Mouse (Mus musculus) right cerebral cortex, adult 2 months (tissue): ENCODE measurements around the gene Ttc38.
"Not testable (repeated sequence)": the region's sequence is repeated elsewhere in the genome, so short reads cannot be mapped to it uniquely, and the experiment has no call there.

Source experiments
- DNase-seq, 2 experiments: peaks; one replicate each; pipeline ENCODE4 v3.0.0; 2021 to 2022; ENCODE audit warnings: low spot score in 2 of 2

Ttc38 gene

GRCm38 (mm10) chr15:85822011-85822359 lies 10.1 kb upstream of the Ttc38 start:
- no peak for DNase-seq

DNA sequence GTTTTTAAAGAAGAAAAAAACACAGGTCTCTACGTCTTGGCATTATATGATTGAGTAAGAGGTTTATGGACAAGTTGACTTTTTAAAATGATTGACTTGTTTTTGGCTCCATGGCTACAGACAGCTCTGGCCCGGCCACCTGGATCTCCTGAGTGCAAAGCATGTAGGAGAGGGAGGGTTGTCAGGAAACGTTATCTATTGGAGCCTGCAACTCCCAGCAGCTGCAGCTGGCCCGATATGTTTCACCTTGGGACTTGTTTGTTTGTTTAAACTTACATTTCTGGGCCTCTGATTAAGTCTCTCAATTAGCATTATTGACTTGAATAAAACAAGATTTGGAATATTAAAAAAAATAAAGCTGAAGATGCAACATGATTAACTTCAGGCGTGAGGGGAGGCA lies 5.4 kb upstream of the Ttc38 start:
- DNase-seq: no peak

- DNase-seq: no peak
Measured at GRCm38 (mm10) chr15:85828071-85828470, 4.0 kb upstream of the Ttc38 start.

- no peak for DNase-seq
Measured at GRCm38 (mm10) chr15:85829470-85829869, 2.6 kb upstream of the Ttc38 start.

DNA sequence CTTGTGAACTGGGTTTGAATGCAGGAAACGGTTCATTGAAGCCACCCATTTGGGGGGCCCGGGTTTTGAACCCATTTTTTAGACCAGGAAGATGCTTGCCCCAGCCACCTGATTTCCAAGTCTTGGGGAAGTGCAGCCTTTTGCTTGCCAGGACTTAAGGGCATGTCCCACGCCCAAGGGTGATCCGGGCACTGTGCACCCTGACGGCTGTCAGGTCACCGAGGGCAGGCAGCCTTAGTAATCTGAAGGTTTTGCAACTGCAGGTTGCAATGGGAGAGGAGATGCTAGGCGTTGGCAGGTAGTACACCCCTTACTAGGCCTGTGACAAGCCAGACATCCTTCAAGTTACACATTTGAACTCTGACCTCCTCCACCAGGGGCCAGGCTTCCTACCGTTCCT lies 493 bp downstream of the Ttc38 start:
- DNase-seq: no peak

- no peak for DNase-seq
Measured at GRCm38 (mm10) chr15:85835335-85835734, 3.2 kb downstream of the Ttc38 start.

DNA sequence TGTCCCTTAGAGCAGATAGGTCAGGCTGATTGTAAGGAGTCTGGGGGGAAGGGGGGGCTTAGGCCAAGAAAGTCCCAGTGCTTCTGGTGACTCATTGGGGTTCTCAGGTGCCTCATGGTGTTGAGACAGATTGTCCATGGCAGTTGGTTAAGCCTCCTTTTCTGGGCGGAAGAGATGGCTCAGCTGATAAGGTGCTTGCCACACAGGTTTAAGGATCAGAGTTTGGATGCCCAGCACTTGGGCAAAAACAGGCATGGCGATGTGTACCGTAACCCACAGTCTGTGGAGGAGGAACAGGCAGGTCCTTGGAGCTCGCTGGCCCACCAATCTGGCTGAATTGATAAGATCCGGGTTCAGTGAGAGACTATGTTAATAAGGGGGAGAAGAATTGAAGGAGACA lies 4.8 kb downstream of the Ttc38 start:
- no peak for DNase-seq

- no peak for DNase-seq
Measured at GRCm38 (mm10) chr15:85840983-85841382, 8.9 kb downstream of the Ttc38 start.

DNA sequence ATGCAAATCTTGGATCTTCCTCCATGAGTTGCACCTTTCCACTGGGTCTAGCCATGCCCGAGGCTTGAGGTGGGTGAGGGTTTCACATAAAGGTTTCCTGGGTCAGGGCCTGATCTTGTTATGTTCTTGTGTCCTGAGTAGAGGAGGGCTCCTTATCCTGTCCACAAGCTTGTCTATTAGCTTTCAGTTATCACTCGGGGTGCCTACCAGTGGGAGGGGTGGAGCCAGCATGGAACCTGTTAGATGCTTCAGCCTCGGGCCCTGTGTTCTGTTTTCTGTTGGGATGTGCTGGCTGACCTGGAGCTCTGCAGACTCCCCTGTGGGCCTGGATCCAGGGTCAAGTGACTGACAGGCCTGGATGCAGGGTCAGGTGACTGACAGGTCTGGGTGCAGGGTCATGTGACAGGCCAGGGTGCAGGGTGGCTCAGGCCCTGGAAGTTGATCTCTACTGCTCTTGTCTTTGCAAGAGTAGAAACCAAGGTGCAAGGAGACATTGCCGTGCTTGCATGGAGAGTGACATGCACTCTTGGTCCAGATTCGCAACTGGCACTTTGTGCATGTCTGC lies 9.8 kb downstream of the Ttc38 start:
- DNase-seq: no peak

GRCm38 (mm10) chr15:85845071-85845470 lies 13.0 kb downstream of the Ttc38 start:
- DNase-seq: no peak

DNA sequence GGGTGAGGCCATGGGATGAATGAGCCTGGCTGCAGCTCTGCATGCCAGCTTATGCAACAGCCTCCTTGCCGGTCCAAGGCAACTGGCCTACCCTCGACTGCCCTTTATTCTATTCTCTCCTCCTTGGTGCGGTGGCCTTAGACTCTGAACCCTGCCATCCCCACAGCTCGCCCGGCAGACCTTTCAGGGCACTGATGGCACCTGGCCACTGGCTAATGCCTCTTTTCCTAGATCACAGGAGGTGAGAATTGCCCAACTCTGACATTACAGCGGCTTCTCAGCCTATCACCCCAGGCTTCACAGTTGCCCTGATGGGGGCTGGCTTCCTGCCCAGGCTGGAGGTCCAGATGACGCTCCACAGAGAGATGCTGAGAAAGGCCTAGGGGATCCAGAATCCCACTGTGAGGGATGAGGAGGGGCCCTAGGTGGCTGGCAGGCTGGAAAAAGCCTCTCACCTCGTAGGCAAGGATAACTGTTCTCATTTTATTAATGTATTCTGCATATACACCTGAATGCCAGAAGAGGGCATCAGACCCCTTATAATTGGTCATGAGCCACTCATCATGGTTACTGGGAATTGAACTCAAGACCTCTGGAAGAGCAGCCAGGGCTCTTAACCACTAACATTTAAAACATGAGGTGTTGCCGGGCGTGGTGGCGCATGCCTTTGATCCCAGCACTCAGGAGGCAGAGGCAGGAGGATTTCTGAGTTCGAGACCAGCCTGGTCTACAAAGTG lies 19.7 kb downstream of the Ttc38 start:
- DNase-seq: no peak

GRCm38 (mm10) chr15:85858980-85859489 lies 26.9 kb downstream of the Ttc38 start:
- no peak for DNase-seq

DNA sequence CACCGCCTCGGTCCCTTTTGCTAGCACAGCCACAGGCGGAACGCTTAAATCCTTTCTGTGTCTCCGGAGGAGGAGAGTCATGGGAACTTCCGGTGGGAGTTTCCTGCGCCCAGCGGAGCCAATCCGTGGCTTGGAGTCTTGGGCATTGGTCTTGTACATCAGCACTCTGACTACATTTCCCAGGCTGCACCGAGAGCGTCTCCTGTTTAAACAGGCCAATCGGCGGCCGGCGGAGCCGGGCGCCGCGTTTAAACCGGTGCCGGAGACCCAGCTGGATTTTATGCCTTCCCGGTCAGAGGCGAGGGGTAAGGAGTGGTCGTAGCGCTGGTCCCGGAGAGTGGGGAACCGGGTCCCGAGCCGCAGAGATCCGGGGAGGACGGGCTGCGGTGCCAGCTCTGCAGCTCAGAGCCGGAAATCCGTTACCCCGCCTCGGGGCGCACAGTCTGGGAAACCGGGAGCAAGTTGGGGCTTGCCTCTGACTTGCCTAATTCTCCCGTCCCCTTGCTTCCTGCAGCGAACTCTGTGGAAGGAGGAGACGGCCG lies 27.5 kb downstream of the Ttc38 start, which contains the start of gene Gtse1:
Gtse1 (plus strand) TSS at position 256 of the 542 bp plus-strand sequence.
- peak; percentile 96 to 97 for DNase-seq

GRCm38 (mm10) chr15:85865913-85866312 lies 33.8 kb downstream of the Ttc38 start:
- not testable (repeated sequence) for DNase-seq

DNA sequence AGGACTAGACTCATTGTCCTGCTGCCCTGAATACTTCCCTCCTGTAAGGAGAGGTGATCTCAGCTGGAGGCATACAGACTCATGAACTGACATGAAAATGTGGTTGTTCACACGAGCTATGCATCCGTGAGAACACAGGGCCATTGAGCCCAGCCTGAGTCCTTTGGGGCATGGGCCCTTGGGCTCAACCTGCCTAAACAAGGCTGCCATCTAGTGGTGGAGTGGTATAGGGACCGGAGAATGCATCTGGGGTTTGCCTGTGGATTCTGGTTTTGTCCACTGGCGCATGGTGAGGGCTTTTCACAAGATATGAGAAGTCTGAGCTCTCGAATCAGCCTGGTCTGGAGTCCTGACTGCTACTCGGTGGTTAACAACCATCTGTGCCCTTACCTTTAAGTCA lies 35.6 kb downstream of the Ttc38 start:
- DNase-seq: peak; percentile 80

DNA sequence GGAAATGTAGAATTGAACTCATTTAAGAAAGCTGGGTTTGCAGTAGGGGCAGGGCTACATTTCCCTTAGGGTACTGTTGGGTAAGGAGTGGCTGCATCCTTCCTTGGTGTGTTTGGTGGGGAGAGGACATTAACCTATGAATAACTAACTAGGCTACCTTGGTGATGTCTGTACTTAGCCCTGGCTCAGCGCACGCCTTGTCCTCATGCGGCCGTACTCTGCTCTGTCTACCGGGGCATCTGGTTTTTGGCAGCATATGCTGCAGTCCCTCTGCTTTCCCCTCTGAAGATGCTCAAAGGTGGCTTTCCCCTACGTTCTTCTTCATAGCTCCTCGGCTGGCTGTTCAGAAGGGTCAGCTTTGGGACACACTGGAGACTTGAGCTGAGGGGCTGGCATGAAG lies 45.2 kb downstream of the Ttc38 start:
- DNase-seq: no peak

DNA sequence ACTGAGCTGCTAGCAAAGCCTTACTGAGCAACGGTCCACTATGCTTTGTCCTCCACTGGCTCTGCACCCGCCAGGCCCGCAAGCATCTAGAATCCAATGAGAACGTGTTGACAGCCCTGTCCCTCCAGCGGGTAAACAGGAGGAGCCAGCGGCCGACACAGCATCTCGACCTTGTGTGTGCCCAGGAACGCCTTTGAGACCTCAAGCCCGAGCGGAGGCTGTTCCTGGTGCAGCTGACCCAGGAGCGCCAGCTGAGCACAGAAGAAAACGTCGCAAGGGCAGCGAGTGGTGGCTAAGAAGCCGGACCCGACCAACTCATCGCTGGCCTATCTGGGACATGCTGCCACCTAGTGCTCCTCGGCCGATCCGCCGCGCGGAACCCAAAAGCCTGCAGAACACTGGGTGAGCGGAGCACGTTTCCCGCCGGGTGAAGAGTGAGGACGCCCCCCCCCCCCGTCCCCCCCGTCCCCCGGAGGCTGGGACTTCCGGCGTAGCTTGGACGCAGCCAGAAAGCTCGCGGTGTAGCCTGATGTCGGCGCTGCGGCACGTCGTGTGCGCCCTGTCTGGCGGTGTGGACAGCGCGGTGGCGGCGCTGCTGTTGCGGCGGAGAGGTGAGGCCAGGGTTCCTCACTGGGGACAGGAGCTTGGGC lies 46.9 kb downstream of the Ttc38 start, which contains the start of gene Trmu:
Trmu (plus strand) TSS at position 465 of the 650 bp plus-strand sequence.
- DNase-seq: peak; percentile 92 to 94

GRCm38 (mm10) chr15:85879498-85879895 lies 47.4 kb downstream of the Ttc38 start:
- DNase-seq: no peak

DNA sequence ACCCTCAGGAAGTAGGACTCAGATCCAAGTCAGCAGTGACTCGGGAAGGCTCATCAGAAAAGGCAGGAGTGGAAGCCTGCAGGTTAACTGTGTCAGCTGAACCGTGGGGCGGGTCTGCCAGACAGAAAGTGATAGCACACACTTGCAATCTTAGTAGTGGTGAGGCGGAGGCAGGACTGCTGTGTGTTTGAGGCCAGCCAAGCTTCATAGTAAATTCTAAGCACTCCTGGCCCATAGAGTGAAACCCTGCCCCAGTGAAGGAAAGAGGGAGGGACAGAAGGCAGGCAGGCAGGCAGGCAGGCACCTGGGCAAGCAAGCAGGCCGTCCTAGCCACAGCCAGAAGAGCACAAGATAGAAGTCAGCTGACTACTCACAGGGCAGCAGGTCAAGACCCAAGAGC lies 53.5 kb downstream of the Ttc38 start:
- no peak for DNase-seq

- DNase-seq: no peak
Measured at GRCm38 (mm10) chr15:85889235-85889634, 57.1 kb downstream of the Ttc38 start.

- no peak for DNase-seq
Measured at GRCm38 (mm10) chr15:85891971-85892370, 59.9 kb downstream of the Ttc38 start.

DNA sequence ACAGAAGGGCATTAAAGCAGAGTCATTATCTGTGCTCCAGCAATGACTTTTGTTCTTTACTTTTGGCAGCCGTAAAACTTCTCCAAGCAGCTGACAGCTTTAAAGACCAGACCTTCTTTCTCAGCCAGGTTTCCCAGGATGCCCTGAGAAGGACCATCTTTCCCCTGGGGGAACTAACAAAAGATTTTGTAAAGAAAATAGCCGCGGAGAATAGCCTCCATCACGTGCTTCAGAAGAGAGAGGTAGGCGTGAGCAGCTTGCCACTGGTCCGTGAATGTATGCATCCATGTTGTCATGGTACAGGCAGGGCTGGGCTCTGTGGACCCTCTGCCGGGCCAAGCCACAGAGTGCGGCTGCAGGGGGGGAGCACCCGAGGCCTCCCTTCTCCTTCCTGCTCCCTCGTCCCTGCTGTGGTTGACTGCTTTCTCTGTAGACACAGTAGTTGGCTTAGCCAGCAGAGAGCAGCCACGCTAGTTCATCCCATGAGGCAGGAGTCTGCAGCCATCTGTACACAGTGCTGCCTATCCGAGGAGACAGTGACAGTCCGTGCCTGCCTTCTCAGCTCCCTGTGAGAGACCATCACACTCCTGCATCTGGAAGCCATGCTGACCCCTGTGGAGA lies 60.5 kb downstream of the Ttc38 start:
- no peak for DNase-seq
